Mouse (Mus musculus): Measurements from ENCODE around the gene Sdhb. TPM values are rescaled to one million over a fixed set of nuclear protein-coding genes. Genes with fewer than 3 reads are reported as not detected.
A peak's percentile ranks its signal among the peaks of the same experiment; 100 is the strongest.

Sdhb gene
- polyA plus RNA-seq, 1 experiment from 2014 or later = 520 TPM

- no peak for ATAC-seq (ENCODE audit: low read depth)
- H3K4me2 ChIP-seq (ENCODE audit: low read depth, low read length) = no peak overlapping the region
- H3K9me3 ChIP-seq (ENCODE audit: control insufficient read depth, low read length) = no peaks in the 10 kb centered on the region
- H3K9ac ChIP-seq (replicated peaks; ENCODE audit: low read depth, low read length) = no peak overlapping the region
- no peaks in the 10 kb centered on the region for H3K36me3 ChIP-seq (ENCODE audit: control insufficient read depth, insufficient read depth, low read length)
- H3K27ac ChIP-seq (ENCODE audit: low read depth, low read length) = no peak overlapping the region
- no peaks in the 10 kb centered on the region for H3K27me3 ChIP-seq (ENCODE audit: control insufficient read depth, insufficient read depth, low read length)
- H3K4me3 ChIP-seq (ENCODE audit: low read depth, low read length) = no peak overlapping the region
- WGBS = 84% methylated on average over 18 of the region's 18 CpGs
- no peaks in the 10 kb centered on the region for H3K4me1 ChIP-seq (ENCODE audit: control insufficient read depth, insufficient read depth, low read length)
These were observed 9.0 kb upstream of the Sdhb start for GRCm38 (mm10) chr4:140951861-140952641.

GRCm38 (mm10) chr4:140957131-140957702, 3.8 kb upstream of the Sdhb start:
- Histone ChIP-seq H3K4me2 (ENCODE audit: low read depth, low read length) (peak overlapping the region; percentile 82), H3K36me3 (ENCODE audit: control insufficient read depth, insufficient read depth, low read length) (no peaks in the 10 kb centered on the region), H3K27me3 (ENCODE audit: control insufficient read depth, insufficient read depth, low read length) (no peaks in the 10 kb centered on the region), H3K4me3 (ENCODE audit: low read depth, low read length) (peak overlapping the region; percentile 38), H3K4me1 (ENCODE audit: control insufficient read depth, insufficient read depth, low read length) (peaks cover 3% of the 10 kb centered on the region), H3K27ac (ENCODE audit: low read depth, low read length) (no peak overlapping the region; the same call in 1 of the 2 replicates), H3K9me3 (ENCODE audit: control insufficient read depth, low read length) (no peaks in the 10 kb centered on the region), H3K9ac (replicated peaks; ENCODE audit: low read depth, low read length) (peak overlapping the region; percentile 42)
- ATAC-seq (ENCODE audit: low read depth) = no peak
- 9% methylated on average over 17 of the region's 17 CpGs for WGBS

- ATAC-seq (ENCODE audit: low read depth) = no peak
- Histone ChIP-seq H3K4me2 (ENCODE audit: low read depth, low read length) (peak overlapping the region; percentile 82), H3K4me3 (ENCODE audit: low read depth, low read length) (peak overlapping the region; percentile 38), H3K9ac (replicated peaks; ENCODE audit: low read depth, low read length) (peak overlapping the region; percentile 42), H3K27ac (ENCODE audit: low read depth, low read length) (no peak overlapping the region; the same call in 1 of the 2 replicates), H3K27me3 (ENCODE audit: control insufficient read depth, insufficient read depth, low read length) (no peaks in the 10 kb centered on the region), H3K36me3 (ENCODE audit: control insufficient read depth, insufficient read depth, low read length) (no peaks in the 10 kb centered on the region), H3K4me1 (ENCODE audit: control insufficient read depth, insufficient read depth, low read length) (peaks cover 7% of the 10 kb centered on the region), H3K9me3 (ENCODE audit: control insufficient read depth, low read length) (no peaks in the 10 kb centered on the region)
- 1% methylated on average over 13 of the region's 13 CpGs for WGBS
These were observed 3.3 kb upstream of the Sdhb start for GRCm38 (mm10) chr4:140957725-140958124.

GRCm38 (mm10) chr4:140958319-140958718, 2.7 kb upstream of the Sdhb start:
- no peak for ATAC-seq (ENCODE audit: low read depth)
- Histone ChIP-seq H3K4me1 (ENCODE audit: control insufficient read depth, insufficient read depth, low read length) (peaks cover 11% of the 10 kb centered on the region), H3K27me3 (ENCODE audit: control insufficient read depth, insufficient read depth, low read length) (no peaks in the 10 kb centered on the region), H3K9ac (replicated peaks; ENCODE audit: low read depth, low read length) (no peak overlapping the region), H3K9me3 (ENCODE audit: control insufficient read depth, low read length) (no peaks in the 10 kb centered on the region), H3K4me3 (ENCODE audit: low read depth, low read length) (no peak overlapping the region), H3K27ac (ENCODE audit: low read depth, low read length) (no peak overlapping the region), H3K36me3 (ENCODE audit: control insufficient read depth, insufficient read depth, low read length) (no peaks in the 10 kb centered on the region), H3K4me2 (ENCODE audit: low read depth, low read length) (no peak overlapping the region)
- WGBS = 69% methylated on average over 6 of the region's 6 CpGs

GRCm38 (mm10) chr4:140959128-140959679, 1.8 kb upstream of the Sdhb start:
- H3K9ac ChIP-seq (replicated peaks; ENCODE audit: low read depth, low read length) = no peak overlapping the region
- no peaks in the 10 kb centered on the region for H3K9me3 ChIP-seq (ENCODE audit: control insufficient read depth, low read length)
- H3K4me1 ChIP-seq (ENCODE audit: control insufficient read depth, insufficient read depth, low read length) = peaks cover 11% of the 10 kb centered on the region
- no peak for ATAC-seq (ENCODE audit: low read depth)
- no peaks in the 10 kb centered on the region for H3K36me3 ChIP-seq (ENCODE audit: control insufficient read depth, insufficient read depth, low read length)
- 88% methylated on average over 7 of the region's 7 CpGs for WGBS
- no peaks in the 10 kb centered on the region for H3K27me3 ChIP-seq (ENCODE audit: control insufficient read depth, insufficient read depth, low read length)
- H3K4me2 ChIP-seq (ENCODE audit: low read depth, low read length) = no peak overlapping the region
- no peak overlapping the region for H3K4me3 ChIP-seq (ENCODE audit: low read depth, low read length)
- no peak overlapping the region for H3K27ac ChIP-seq (ENCODE audit: low read depth, low read length)

GRCm38 (mm10) chr4:140959715-140960479, 1.1 kb upstream of the Sdhb start:
- no peak for ATAC-seq (ENCODE audit: low read depth)
- Histone ChIP-seq H3K9me3 (ENCODE audit: control insufficient read depth, low read length) (no peaks in the 10 kb centered on the region), H3K4me2 (ENCODE audit: low read depth, low read length) (no peak overlapping the region), H3K4me1 (ENCODE audit: control insufficient read depth, insufficient read depth, low read length) (peaks cover 11% of the 10 kb centered on the region), H3K27ac (ENCODE audit: low read depth, low read length) (no peak overlapping the region), H3K4me3 (ENCODE audit: low read depth, low read length) (no peak overlapping the region; the same call in 1 of the 2 replicates), H3K9ac (replicated peaks; ENCODE audit: low read depth, low read length) (no peak overlapping the region), H3K36me3 (ENCODE audit: control insufficient read depth, insufficient read depth, low read length) (no peaks in the 10 kb centered on the region), H3K27me3 (ENCODE audit: control insufficient read depth, insufficient read depth, low read length) (no peaks in the 10 kb centered on the region)
- WGBS = 82% methylated on average over 10 of the region's 10 CpGs

- peak overlapping the region; percentile 93 for H3K9ac ChIP-seq (replicated peaks; ENCODE audit: low read depth, low read length)
- peaks cover 11% of the 10 kb centered on the region for H3K4me1 ChIP-seq (ENCODE audit: control insufficient read depth, insufficient read depth, low read length)
- peak overlapping the region; percentile 97 for H3K4me3 ChIP-seq (ENCODE audit: low read depth, low read length)
- H3K9me3 ChIP-seq (ENCODE audit: control insufficient read depth, low read length) = no peaks in the 10 kb centered on the region
- no peaks in the 10 kb centered on the region for H3K27me3 ChIP-seq (ENCODE audit: control insufficient read depth, insufficient read depth, low read length)
- peak overlapping the region; percentile 88 for H3K4me2 ChIP-seq (ENCODE audit: low read depth, low read length)
- H3K27ac ChIP-seq (ENCODE audit: low read depth, low read length) = peak overlapping the region; percentile 87
- 0 out of 2 replicates have a peak, but pooled peaks cover 3% of the 10 kb centered on the region for H3K36me3 ChIP-seq (ENCODE audit: control insufficient read depth, insufficient read depth, low read length)
- under 1% methylated on average over 38 of the region's 38 CpGs for WGBS
- ATAC-seq (ENCODE audit: low read depth) = 0 out of 2 replicates have a peak, but pooled peaks have one; percentile 3
These were observed 634 bp downstream of the Sdhb start for GRCm38 (mm10) chr4:140961467-140962206.

GRCm38 (mm10) chr4:140962207-140962909, 1.4 kb downstream of the Sdhb start:
- H3K27me3 ChIP-seq (ENCODE audit: control insufficient read depth, insufficient read depth, low read length) = no peaks in the 10 kb centered on the region
- peaks cover 11% of the 10 kb centered on the region for H3K4me1 ChIP-seq (ENCODE audit: control insufficient read depth, insufficient read depth, low read length)
- H3K4me2 ChIP-seq (ENCODE audit: low read depth, low read length) = peak overlapping the region; percentile 88
- H3K36me3 ChIP-seq (ENCODE audit: control insufficient read depth, insufficient read depth, low read length) = peaks cover 8% of the 10 kb centered on the region
- peak overlapping the region; percentile 93 for H3K9ac ChIP-seq (replicated peaks; ENCODE audit: low read depth, low read length)
- H3K9me3 ChIP-seq (ENCODE audit: control insufficient read depth, low read length) = no peaks in the 10 kb centered on the region
- no peak for ATAC-seq (ENCODE audit: low read depth)
- peak overlapping the region; percentile 97 for H3K4me3 ChIP-seq (ENCODE audit: low read depth, low read length)
- 79% methylated on average over 8 of the region's 8 CpGs for WGBS
- H3K27ac ChIP-seq (ENCODE audit: low read depth, low read length) = no peak overlapping the region
